Mouse (Mus musculus) c-Kit-positive CD71-negative TER-119-negative erythroid progenitor cells, embryonic 14.5 days (primary cell): ENCODE results near the gene Olfr70.

Experiments used
- DNase-seq: peaks from one replicate; pipeline ENCODE4 v3.0.0-alpha.2; 2013; ENCODE audit warnings: low read depth

Olfr70 gene

GRCm38 (mm10) chr4:43655656-43656338 lies 44.8 kb downstream of the Olfr70 start:
- no peak for DNase-seq

- DNase-seq = no peak
Measured at GRCm38 (mm10) chr4:43653161-43654015, 47.2 kb downstream of the Olfr70 start, which contains the start of gene Spag8. Spag8 (minus strand) TSS chr4:43653594.

GRCm38 (mm10) chr4:43652726-43653125 lies 47.9 kb downstream of the Olfr70 start:
- DNase-seq = no peak

- DNase-seq = no peak
Measured at GRCm38 (mm10) chr4:43649783-43650182, 50.8 kb downstream of the Olfr70 start.
